Mouse (Mus musculus): ENCODE results near the gene Olfr414.

Olfr414 gene

DNA sequence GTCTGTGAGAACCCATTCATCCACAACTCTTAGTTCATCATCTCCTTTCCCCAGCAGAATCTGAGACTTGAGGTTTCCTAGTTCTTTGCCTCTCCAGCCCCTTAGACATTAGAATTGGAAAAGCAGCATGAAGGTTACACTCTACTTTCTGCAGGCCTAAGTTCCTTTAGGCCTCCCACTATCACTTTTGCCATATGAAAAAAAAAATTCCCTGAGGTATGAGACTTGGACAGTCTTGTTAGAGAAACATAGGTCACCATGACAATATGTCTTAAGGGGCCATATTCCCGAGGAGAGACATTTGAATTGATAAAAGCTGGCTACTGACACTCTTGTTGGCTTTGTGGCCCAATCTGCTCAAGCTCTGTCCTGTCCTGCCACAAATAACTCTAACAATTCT lies at the start of gene Olfr414:
Olfr414 (plus strand) TSS at position 301 of the 400 bp plus-strand sequence.
- no peak for DNase-seq (ENCODE audit: low spot score)

GRCm38 (mm10) chr1:174390746-174391145 lies 33.1 kb upstream of the Olfr414 start, which contains the start of gene Olfr248:
Gene Olfr248, plus strand, starts transcription at chr1:174391046.
- DNase-seq (ENCODE audit: low spot score), result no peak

DNA sequence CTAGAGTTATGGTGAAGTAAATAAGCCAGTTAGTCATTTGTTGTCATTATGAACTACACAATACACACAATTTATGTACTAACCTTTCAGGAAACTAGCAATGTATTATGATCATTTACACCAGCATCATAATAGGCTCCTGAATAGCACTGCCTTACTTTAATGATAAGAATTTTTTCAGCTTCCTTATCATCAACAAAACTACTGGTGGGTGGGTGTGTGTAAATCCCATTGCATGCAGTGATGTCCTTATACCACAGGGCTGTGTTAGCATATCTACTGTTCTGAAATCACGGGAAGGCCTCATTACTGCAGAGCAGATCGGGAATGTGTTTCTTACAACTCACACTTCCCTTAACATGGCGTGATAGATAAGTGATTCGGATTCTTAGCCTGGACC lies 905 bp upstream of the Olfr414 start:
- no peak for DNase-seq (ENCODE audit: low spot score)

DNA sequence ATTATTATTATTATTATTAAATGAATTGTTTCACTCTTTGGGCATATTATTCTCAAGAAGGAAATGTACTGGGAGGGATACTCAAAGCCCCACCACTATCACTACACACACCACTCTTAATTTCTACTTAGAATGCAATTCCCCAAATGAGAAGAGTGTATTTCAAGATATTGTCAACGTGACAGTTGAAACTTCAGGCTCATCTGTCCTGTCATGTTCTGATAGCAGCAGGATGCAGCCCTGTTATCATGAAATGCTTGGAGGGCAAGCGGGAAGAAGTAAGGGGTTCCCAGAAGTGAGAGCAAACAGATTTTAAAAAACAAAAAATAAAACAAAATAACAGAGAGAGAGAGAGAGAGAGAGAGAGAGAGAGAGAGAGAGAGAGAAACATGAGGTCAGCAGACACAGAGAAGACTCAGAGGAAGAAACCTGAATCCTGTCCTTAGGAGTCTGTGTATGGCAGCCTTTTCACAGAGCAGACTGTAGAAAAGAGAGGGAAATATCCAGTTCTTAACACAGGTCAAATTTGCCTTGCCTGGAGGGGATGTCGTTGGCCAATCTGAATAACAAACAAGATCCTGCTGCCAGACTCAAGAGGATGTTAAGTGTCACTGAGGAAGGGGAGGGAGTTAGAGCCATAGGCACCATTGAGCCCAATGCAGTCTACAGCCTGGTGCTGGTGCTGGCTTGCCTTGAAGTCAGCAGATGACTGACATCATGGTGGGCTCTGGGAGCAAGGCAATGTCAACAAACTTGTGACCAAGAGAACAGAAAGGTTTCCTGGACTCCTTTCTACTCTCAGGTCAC lies 2.5 kb downstream of the Olfr414 start:
- no peak for DNase-seq (ENCODE audit: low spot score)

- DNase-seq (ENCODE audit: low spot score), result no peak
These were observed 3.5 kb downstream of the Olfr414 start for GRCm38 (mm10) chr1:174427402-174427801.

DNA sequence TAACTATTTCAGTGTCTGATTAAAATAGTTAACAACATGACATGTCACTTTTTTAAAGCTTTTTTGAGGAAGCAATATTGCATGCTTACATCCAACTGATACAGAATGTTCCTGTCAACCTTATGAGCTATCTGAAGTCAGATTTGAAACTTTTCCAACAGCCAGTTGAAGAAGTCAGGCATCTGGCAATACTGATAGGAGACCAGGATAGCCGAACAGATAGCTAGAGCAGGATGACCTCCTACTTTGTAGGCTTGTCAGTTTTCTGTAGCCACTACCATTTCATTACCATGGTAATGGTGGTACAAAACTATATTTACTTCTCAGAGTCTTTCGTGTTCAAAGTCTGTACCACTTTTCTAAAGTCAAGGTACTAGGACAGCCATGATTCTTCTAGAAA lies 4.5 kb downstream of the Olfr414 start:
- no peak for DNase-seq (ENCODE audit: low spot score)

DNA sequence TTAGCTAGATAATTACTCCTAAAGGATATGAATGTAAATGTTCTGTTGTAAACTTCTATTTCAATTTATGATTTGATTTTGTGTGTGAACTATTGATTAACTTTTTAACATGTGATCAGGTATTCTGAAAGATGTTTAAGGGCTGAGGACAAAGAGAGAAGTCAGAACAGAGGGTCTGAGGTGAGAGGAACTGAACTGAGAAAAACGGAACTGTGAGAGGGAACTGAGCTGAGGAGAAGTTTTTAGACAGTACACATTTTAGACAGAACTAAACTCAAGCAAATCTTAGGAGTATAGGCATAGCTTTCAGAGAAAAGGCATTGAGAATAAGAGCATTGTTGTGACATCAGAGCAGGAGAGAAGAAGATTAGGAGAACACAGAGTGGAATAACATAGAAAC lies 10.3 kb downstream of the Olfr414 start:
- DNase-seq (ENCODE audit: low spot score), result no peak

- no peak for DNase-seq (ENCODE audit: low spot score)
These were observed 17.9 kb downstream of the Olfr414 start, which contains the start of gene Olfr220 for GRCm38 (mm10) chr1:174441782-174442181. Gene Olfr220, plus strand, starts transcription at chr1:174442082.

DNA sequence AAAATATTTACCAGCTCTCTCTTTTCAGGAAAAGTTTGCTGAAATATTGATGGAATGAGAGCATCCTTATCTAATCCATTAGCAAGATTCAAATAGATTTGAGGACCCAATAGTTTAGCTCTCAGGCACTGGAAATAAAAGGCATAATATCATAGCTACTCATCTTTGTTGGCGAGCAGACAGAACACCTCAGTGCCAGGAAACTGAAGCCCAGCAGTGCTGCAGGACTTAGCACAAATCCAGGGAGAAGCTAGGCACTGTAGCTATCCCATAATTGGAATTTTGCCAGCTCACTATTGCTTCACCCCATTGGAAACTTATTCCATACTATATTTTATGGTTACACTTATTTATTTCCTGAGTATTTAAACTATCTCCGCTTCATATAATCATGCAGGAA lies 31.2 kb downstream of the Olfr414 start:
- no peak for DNase-seq (ENCODE audit: low spot score)

DNA sequence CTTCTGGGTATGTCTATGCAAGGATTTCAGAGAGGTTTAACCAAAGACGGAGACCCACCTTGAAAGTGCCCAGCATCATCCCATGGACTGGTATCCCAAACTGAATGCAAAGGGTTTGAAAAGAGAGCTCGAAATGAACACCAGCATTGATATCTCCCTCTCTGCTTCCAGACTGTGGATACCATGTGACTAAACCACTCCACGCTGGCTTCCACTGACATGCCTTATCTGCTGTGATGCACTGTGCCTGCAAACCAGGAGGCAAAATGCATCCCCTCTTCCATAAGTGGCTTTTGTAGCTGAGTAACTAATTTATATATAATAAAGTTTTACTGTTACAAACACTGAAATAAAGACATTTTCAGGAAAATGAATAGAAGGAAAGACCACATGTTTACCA lies 41.5 kb downstream of the Olfr414 start:
- no peak for DNase-seq (ENCODE audit: low spot score)

GRCm38 (mm10) chr1:174466240-174466639 lies 42.4 kb downstream of the Olfr414 start:
- peak; percentile 50 for DNase-seq (ENCODE audit: low spot score)

- DNase-seq (ENCODE audit: low spot score), result peak; percentile 81
These were observed 45.9 kb downstream of the Olfr414 start for GRCm38 (mm10) chr1:174469736-174470135.

GRCm38 (mm10) chr1:174482567-174482966 lies 58.7 kb downstream of the Olfr414 start:
- no peak for DNase-seq (ENCODE audit: low spot score)

Measured in embryo, embryonic 10.5 days (tissue).